Mouse (Mus musculus): ENCODE data around the gene Rfk. TPM values are rescaled to one million over a fixed set of nuclear protein-coding genes. Genes with fewer than 3 reads are reported as not detected.

Rfk gene
- 97.6 and 102 TPM in 2 replicates for polyA plus RNA-seq (2016; fragmentation: Nextera tagmentation; extraction: Ambion mirVana)

DNA sequence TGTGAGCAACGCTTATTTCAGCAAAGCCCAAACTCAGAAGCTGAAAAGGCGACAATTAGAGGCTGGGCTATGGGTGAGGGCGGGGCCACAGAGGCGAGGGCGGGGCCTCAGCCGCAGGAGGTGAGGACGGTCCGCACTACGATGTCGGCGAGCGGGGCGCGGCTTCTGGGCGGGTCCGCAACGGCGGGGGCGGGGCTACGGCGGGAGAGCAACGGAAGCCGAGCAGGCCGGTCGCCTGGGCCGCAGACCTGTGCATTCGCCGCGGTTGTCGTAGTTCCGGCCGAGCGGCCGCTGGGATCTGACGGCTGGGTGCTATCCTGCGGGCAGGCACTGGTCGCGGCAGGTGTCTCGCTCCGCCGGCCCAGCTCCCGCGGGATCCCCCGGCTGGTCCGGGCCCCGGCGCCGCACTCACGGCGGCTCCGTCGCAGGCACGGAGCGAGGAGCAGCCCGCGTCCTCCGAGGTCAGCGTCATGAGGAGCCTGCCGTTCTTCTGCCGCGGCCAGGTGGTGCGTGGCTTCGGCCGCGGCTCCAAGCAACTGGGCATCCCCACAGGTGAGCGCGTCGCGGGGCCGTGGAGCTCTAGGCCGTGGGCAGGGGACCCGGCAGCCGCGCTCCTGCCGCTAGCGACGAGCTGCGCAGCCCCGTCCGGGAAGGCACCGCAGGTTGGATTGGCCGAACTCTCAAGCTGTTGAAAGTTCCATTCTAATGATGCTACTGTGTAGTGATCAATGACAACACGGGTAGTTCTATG is at the start of gene Rfk:
TSS of gene Rfk (plus strand) at position 203 of the 751 bp plus-strand sequence.
- peak within 1 kb of the TSS; percentile 78 for H3K4me3 ChIP-seq
- peak within 1 kb of the TSS; percentile 71 for H3K9ac ChIP-seq
- no peaks in the 10 kb centered on the region for H3K9me3 ChIP-seq
- peaks cover 9% of the 10 kb centered on the region for H3K36me3 ChIP-seq
- peaks cover 7% of the 10 kb centered on the region for H3K4me1 ChIP-seq
- H3K27ac ChIP-seq = peak within 1 kb of the TSS; percentile 18; the same call in 1 of the 2 replicates
- no peaks in the 10 kb centered on the region for H3K27me3 ChIP-seq
- ATAC-seq (ENCODE audit: insufficient number of reproducible peaks, insufficient read depth, low FRiP score, low TSS enrichment) = peak; percentile 97
- peak within 1 kb of the TSS; percentile 60 for H3K4me2 ChIP-seq (replicated peaks)
- WGBS = 0% methylated on average over 81 of the region's 83 CpGs

DNA sequence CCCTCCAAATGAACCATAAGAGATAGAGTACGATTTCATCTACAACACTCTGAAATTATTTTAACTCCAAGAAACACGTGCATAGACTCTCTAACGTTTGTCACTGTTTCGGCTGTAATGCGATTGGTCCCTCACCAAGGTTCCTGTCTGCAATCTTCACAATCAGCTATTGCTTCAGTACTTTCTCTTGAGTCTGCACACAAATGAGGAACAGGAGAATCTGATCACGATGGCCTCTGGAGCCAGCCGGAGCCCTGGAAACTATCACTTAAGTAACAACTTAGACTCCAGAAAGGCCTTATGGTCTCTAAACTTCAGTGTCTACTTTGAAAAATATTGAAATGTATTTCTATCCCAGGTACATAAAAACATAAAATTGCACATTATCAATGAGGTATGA is 49.0 kb upstream of the Rfk start:
- H3K4me1 ChIP-seq = no peaks in the 10 kb centered on the region
- H3K27me3 ChIP-seq = no peaks in the 10 kb centered on the region
- WGBS = 85% methylated on average over 7 of the region's 7 CpGs
- no peak overlapping the region for H3K27ac ChIP-seq
- no peak overlapping the region for H3K4me2 ChIP-seq (replicated peaks)
- H3K4me3 ChIP-seq = no peak overlapping the region
- no peaks in the 10 kb centered on the region for H3K36me3 ChIP-seq
- no peaks in the 10 kb centered on the region for H3K9me3 ChIP-seq
- no peak overlapping the region for H3K9ac ChIP-seq
- ATAC-seq (ENCODE audit: insufficient number of reproducible peaks, insufficient read depth, low FRiP score, low TSS enrichment) = no peak

DNA sequence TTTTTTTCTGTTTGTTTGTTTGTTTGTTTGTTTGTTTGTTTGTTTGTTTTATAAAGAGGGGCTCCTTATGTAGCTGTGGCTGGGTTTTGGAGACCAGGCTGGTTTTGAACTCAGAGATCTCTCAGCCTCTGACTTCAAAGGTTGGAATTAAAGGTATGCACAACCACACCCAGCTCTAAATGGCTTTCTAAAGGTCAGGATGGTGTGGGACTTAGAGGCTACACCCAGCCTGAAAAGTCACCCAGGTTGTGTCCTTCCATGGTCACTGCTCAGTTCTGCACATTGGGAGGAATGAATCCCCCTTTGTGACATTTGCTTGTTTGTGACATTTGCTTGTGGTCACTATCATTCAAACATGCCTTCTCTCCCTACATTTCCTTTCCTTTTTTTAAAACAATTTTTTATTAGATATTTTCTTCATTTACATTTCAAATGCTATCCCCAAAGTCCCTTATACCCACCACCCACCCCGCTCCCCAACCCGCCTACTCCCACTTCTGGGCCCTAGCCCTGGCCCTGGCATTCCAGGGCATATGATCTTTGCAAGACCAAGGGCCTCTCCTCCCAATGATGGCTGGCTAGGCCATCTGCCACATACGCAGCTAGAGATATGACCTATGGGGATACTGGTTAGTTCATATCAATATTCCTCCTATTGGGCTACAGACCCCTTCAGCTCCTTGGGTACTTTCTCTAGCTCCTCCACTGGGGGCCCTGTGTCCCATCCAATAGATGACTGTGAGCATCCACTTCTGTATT is 46.9 kb upstream of the Rfk start:
- H3K36me3 ChIP-seq = no peaks in the 10 kb centered on the region
- H3K9me3 ChIP-seq = no peaks in the 10 kb centered on the region
- no peak overlapping the region for H3K27ac ChIP-seq
- no peaks in the 10 kb centered on the region for H3K27me3 ChIP-seq
- no peaks in the 10 kb centered on the region for H3K4me1 ChIP-seq
- no peak overlapping the region for H3K4me2 ChIP-seq (replicated peaks)
- H3K4me3 ChIP-seq = no peak overlapping the region
- WGBS = 94% methylated on average over 3 of the region's 3 CpGs
- no peak overlapping the region for H3K9ac ChIP-seq
- no peak for ATAC-seq (ENCODE audit: insufficient number of reproducible peaks, insufficient read depth, low FRiP score, low TSS enrichment)

DNA sequence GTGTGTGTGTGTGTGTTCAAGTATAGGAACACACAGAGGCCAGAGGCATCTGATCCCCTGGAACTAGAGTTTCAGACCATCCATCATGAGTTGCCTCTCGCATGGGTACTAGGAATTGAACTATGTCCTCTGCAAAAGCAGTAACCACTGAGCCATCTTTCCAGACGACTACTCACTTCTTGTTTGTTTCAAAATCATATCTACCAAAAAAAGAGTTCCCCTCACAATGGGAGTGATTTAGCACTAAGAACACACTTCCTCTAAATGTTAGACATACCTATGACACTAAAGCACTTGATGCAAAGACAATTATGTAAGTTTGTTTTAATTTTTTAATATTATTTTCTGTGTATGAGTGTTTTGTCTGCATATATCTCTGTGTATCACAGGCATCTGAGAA is 46.0 kb upstream of the Rfk start:
- WGBS = 80% methylated on average over 2 of the region's 2 CpGs
- no peak overlapping the region for H3K27ac ChIP-seq
- no peaks in the 10 kb centered on the region for H3K27me3 ChIP-seq
- no peak overlapping the region for H3K4me2 ChIP-seq (replicated peaks)
- H3K9me3 ChIP-seq = no peaks in the 10 kb centered on the region
- H3K36me3 ChIP-seq = no peaks in the 10 kb centered on the region
- no peak for ATAC-seq (ENCODE audit: insufficient number of reproducible peaks, insufficient read depth, low FRiP score, low TSS enrichment)
- H3K4me3 ChIP-seq = no peak overlapping the region
- H3K9ac ChIP-seq = no peak overlapping the region
- no peaks in the 10 kb centered on the region for H3K4me1 ChIP-seq

DNA sequence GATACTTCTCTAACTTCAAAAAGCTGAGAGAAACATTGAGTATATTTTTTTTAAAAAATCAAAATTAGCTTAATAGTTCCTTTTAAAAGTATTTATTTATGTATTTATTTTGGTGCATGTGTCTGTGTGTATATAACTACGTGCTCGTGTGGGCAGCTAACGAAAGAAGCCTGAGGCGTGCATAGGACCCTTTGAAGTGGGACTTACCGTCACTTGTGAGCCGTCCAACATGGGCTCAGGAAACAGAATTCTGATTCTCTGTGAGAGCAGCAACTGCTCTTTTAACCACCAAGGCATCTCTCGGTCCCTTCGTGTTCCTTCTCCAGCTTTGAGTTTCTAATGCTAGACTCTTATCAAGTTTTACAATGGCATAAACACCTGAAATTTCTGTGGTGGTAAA is 40.1 kb upstream of the Rfk start:
- ATAC-seq (ENCODE audit: insufficient number of reproducible peaks, insufficient read depth, low FRiP score, low TSS enrichment) = no peak
- Histone ChIP-seq H3K9ac (no peak overlapping the region), H3K4me2 (replicated peaks) (no peak overlapping the region), H3K27ac (no peak overlapping the region), H3K4me3 (no peak overlapping the region), H3K9me3 (no peaks in the 10 kb centered on the region), H3K27me3 (0 out of 2 replicates have a peak, but pooled peaks cover 9% of the 10 kb centered on the region), H3K4me1 (no peaks in the 10 kb centered on the region), H3K36me3 (no peaks in the 10 kb centered on the region)
- 67% methylated on average over 8 of the region's 8 CpGs for WGBS

DNA sequence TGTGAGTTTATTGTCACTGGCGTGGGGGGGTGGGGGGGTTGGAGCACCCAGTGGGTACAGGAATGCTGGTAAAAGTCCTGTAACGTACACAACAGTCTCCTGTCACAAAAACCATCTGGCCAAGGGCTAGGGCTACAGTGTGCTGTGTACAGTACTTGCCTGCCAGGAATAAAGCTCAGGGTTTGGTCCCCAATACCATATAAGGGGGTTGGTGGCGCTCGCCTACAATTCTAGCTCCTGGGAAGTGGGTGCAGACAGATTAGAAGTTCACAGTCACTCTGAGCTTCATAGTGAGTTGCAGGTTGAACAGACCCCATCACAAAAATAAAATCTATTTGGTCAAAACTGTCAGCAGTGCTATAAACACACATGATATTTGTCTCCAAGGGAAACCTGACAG is 39.5 kb upstream of the Rfk start:
- H3K27ac ChIP-seq = no peak overlapping the region
- 68% methylated on average over 4 of the region's 4 CpGs for WGBS
- H3K4me3 ChIP-seq = no peak overlapping the region
- H3K36me3 ChIP-seq = no peaks in the 10 kb centered on the region
- H3K4me1 ChIP-seq = no peaks in the 10 kb centered on the region
- no peaks in the 10 kb centered on the region for H3K9me3 ChIP-seq
- ATAC-seq (ENCODE audit: insufficient number of reproducible peaks, insufficient read depth, low FRiP score, low TSS enrichment) = no peak
- 0 out of 2 replicates have a peak, but pooled peaks cover 9% of the 10 kb centered on the region for H3K27me3 ChIP-seq
- 0 out of 2 replicates have a peak overlapping the region, but pooled peaks have one; percentile 4 for H3K4me2 ChIP-seq (replicated peaks)
- no peak overlapping the region for H3K9ac ChIP-seq

DNA sequence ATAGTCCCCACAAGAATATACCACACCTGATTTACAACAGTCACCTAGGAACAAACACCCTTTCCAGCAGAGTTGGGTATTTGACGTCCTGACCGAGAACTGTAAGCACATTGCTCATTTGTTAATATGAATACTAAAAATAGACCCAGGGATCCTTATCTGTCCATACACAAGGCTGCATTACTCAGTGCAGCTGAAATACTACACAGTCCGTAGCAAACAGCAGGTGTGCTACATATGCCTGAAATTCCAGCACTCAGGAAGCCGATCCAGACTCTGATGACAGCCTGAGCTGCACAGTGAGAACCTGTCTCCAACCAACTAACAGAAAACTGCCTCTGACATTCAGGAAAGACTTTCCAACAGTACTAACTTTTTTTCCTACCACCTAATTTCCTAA is 39.0 kb upstream of the Rfk start:
- no peak overlapping the region for H3K4me3 ChIP-seq
- ATAC-seq (ENCODE audit: insufficient number of reproducible peaks, insufficient read depth, low FRiP score, low TSS enrichment) = no peak
- H3K9ac ChIP-seq = no peak overlapping the region
- no peaks in the 10 kb centered on the region for H3K36me3 ChIP-seq
- no peak overlapping the region for H3K27ac ChIP-seq
- no peaks in the 10 kb centered on the region for H3K9me3 ChIP-seq
- peak overlapping the region; percentile 82; the same call in 1 of the 2 replicates for H3K4me2 ChIP-seq (replicated peaks)
- no peaks in the 10 kb centered on the region for H3K4me1 ChIP-seq
- 0 out of 2 replicates have a peak, but pooled peaks cover 9% of the 10 kb centered on the region for H3K27me3 ChIP-seq
- 58% methylated on average over 4 of the region's 4 CpGs for WGBS

DNA sequence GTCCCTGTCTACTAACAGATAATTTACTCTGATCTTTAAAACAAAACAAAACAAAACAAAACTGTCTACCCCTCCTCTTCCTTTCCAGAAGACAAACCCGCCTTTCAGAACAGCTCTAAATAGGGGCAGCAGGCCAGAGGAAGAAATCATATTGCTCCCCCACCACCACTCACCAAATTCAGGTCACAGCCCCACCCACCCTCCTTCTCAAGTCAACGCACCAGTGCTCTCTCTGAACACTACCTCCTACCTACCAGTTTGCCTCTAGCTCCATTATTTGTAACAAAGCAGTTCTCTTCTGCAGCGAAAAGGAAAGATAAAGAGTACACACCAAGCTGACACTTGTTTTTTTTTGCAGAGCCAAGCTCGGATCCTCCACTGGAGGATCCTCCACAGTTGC is 38.5 kb upstream of the Rfk start:
- Histone ChIP-seq H3K9me3 (no peaks in the 10 kb centered on the region), H3K4me2 (replicated peaks) (peak overlapping the region; percentile 82), H3K4me3 (peak overlapping the region; percentile 50), H3K4me1 (no peaks in the 10 kb centered on the region), H3K36me3 (no peaks in the 10 kb centered on the region), H3K9ac (no peak overlapping the region), H3K27ac (no peak overlapping the region), H3K27me3 (0 out of 2 replicates have a peak, but pooled peaks cover 9% of the 10 kb centered on the region)
- WGBS = 34% methylated on average over 4 of the region's 4 CpGs
- ATAC-seq (ENCODE audit: insufficient number of reproducible peaks, insufficient read depth, low FRiP score, low TSS enrichment) = no peak

DNA sequence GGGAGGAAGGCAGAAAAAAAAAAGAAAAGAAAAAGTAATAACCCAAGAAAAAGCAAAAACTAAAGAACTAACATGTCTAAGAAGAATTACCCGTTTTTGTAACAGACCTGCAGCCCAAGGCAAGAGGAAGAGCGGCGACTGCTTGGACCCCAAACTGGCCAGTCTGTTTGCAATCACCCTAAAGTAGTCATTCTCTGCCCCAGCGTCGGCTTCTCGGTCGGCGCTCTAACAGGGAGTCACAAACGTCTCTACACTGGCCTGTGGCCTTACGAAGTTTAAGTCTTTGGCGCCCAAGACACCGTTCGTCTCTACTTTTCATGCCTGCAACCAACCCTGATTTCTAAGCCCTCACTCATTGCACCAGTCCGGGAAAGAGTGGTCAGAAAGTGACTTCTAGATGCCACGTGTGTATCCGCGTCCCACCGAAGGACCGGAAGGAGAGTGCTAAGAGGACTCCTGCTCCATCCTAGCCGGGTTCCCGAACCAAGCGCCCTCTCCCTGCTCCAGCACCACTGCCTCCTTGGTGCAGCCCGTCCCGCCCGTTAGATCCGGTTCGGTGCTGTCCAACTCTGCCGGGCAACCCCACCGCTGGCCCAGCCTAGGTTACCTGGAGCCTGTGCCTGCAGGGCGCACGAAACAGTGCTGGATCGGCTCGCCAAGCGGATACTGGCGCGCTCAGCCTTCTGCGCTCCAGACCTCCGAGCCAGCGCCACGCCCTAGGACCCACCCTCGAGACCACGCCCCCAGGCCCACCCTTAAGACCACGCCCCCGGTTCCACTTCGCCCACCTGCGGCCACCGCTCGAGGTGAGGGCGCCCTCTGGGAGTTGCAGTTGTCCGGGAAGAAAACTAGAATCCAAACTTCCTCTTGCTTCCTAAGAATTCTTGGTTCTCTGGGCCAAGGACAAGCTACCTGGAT is 37.6 kb upstream of the Rfk start:
- Histone ChIP-seq H3K27ac (no peak overlapping the region), H3K9me3 (no peaks in the 10 kb centered on the region), H3K4me1 (no peaks in the 10 kb centered on the region), H3K4me3 (peak overlapping the region; percentile 50), H3K4me2 (replicated peaks) (peak overlapping the region; percentile 82), H3K27me3 (0 out of 2 replicates have a peak, but pooled peaks cover 9% of the 10 kb centered on the region), H3K9ac (peak overlapping the region; percentile 49), H3K36me3 (no peaks in the 10 kb centered on the region)
- 2% methylated on average over 50 of the region's 50 CpGs for WGBS
- ATAC-seq (ENCODE audit: insufficient number of reproducible peaks, insufficient read depth, low FRiP score, low TSS enrichment) = peak; percentile 87; the same call in 1 of the 2 replicates

DNA sequence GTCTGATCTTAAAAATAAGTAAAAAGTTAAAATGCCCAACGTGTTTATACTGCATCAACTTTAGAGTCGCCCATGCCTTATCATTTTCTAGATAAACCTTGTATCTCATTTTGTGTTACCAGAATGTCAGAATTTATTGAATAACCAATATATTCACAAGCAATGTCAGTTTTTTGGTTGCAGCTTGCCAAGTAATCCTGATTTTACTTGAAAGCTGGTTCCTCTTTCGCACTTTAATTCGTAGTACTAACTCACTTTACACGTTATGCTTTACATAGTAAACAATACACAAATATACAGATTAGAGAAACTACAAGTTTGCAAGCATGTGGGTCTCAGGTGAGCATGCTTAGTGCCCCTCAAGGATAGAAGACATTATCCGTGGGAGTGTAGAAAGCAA is 36.9 kb upstream of the Rfk start:
- ATAC-seq (ENCODE audit: insufficient number of reproducible peaks, insufficient read depth, low FRiP score, low TSS enrichment) = no peak
- H3K9me3 ChIP-seq = no peaks in the 10 kb centered on the region
- peak overlapping the region; percentile 82 for H3K4me2 ChIP-seq (replicated peaks)
- 0 out of 2 replicates have a peak, but pooled peaks cover 9% of the 10 kb centered on the region for H3K27me3 ChIP-seq
- H3K4me3 ChIP-seq = no peak overlapping the region
- no peaks in the 10 kb centered on the region for H3K4me1 ChIP-seq
- H3K36me3 ChIP-seq = no peaks in the 10 kb centered on the region
- H3K9ac ChIP-seq = no peak overlapping the region
- H3K27ac ChIP-seq = no peak overlapping the region
- 67% methylated on average over 6 of the region's 6 CpGs for WGBS

DNA sequence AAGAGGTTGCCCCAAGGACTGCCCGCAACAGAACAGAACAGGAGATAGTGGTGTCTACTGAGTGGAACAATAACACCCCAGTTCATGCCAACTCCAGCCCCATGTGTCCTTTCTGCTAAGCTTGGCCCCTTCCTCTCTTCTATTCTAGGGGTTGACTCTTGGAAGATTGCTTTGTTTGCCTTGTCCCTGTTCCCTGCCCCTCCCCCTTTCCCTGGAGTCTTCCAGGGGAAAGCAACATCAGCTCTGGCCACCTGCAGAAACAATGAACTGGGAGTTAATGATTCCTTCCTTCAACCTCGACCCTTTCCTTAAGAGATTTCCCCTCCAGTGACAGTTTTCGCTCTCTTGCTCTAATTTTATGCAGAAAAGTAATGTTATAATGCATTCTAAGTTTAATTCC is 36.5 kb upstream of the Rfk start:
- Histone ChIP-seq H3K4me3 (no peak overlapping the region), H3K36me3 (no peaks in the 10 kb centered on the region), H3K4me2 (replicated peaks) (no peak overlapping the region), H3K9me3 (no peaks in the 10 kb centered on the region), H3K9ac (no peak overlapping the region), H3K27me3 (0 out of 2 replicates have a peak, but pooled peaks cover 9% of the 10 kb centered on the region), H3K27ac (no peak overlapping the region), H3K4me1 (no peaks in the 10 kb centered on the region)
- 64% methylated on average over 3 of the region's 3 CpGs for WGBS
- ATAC-seq (ENCODE audit: insufficient number of reproducible peaks, insufficient read depth, low FRiP score, low TSS enrichment) = no peak
